Mouse (Mus musculus) embryonic fibroblast, embryonic 13.5 days (primary cell): Measurements from ENCODE around the gene Aph1c.

ENCODE experiments used
- CTCF ChIP-seq: IDR thresholded peaks from 2 replicates; pipeline ENCODE4 v1.5.1; 2011; ENCODE audit warnings: mild to moderate bottlenecking, control low read depth, low read length, moderate library complexity, borderline replicate concordance; ENCODE audit not compliant: insufficient read depth
- POLR2A ChIP-seq: IDR thresholded peaks from 2 replicates; pipeline ENCODE4 v1.6.1; 2011; ENCODE audit warnings: low read depth, mild to moderate bottlenecking, control low read depth, low read length, moderate library complexity

GRCm38 (mm10) chr9:66852592-66852991 lies 18.1 kb upstream of the Aph1c start:
- TF ChIP-seq CTCF (no peak), POLR2A (no peak)
